Mouse (Mus musculus): ENCODE measurements around the gene Ldhd. TPM values are rescaled to one million over a fixed set of nuclear protein-coding genes. Genes with fewer than 3 reads are reported as not detected.
"Not testable (repeated sequence)": the region's sequence is repeated elsewhere in the genome, so short reads cannot be mapped to it uniquely, and the experiment has no call there.

Gene Ldhd
- 10 to 100 TPM; 31.7 to 33.6 TPM for total RNA-seq (2021)
- long read RNA-seq, experiment 1, transcript Ldhd-201 (11 exons, 2,273 nt): major isoform, 28 of 43 reads
- long read RNA-seq, experiment 1, partial matches to known transcripts: 4 of 43 reads
- long read RNA-seq, experiment 1, other reads (novel, unspliced or antisense): 10 of 43 reads
- long read RNA-seq, experiment 2, transcript Ldhd-201 (11 exons, 2,273 nt): major isoform, 32 of 51 reads
- long read RNA-seq, experiment 2, partial matches to known transcripts: 10 of 51 reads
- long read RNA-seq, experiment 2, other reads (novel, unspliced or antisense): 7 of 51 reads

GRCm38 (mm10) chr8:111630105-111630521 lies at the start of gene Ldhd:
Gene Ldhd, minus strand, starts transcription at chr8:111630374.
- peak; percentile 72 for DNase-seq

GRCm38 (mm10) chr8:111678848-111679247 lies 48.7 kb upstream of the Ldhd start:
- no peak for DNase-seq

GRCm38 (mm10) chr8:111678111-111678510 lies 47.9 kb upstream of the Ldhd start:
- DNase-seq: peak; percentile 17

GRCm38 (mm10) chr8:111676237-111676636 lies 46.1 kb upstream of the Ldhd start:
- DNase-seq: no peak

- no peak for DNase-seq
Observed at GRCm38 (mm10) chr8:111666751-111667150, 36.6 kb upstream of the Ldhd start.

- DNase-seq: peak; percentile 46
Observed at GRCm38 (mm10) chr8:111662473-111662872, 32.3 kb upstream of the Ldhd start.

GRCm38 (mm10) chr8:111658819-111659423 lies 28.7 kb upstream of the Ldhd start:
- DNase-seq: no peak

GRCm38 (mm10) chr8:111657312-111657854 lies 27.2 kb upstream of the Ldhd start:
- no peak for DNase-seq

GRCm38 (mm10) chr8:111653524-111653923 lies 23.4 kb upstream of the Ldhd start:
- DNase-seq: no peak

- no peak for DNase-seq
Observed at GRCm38 (mm10) chr8:111650651-111651050, 20.5 kb upstream of the Ldhd start.

GRCm38 (mm10) chr8:111648834-111649233 lies 18.7 kb upstream of the Ldhd start:
- DNase-seq: no peak

GRCm38 (mm10) chr8:111645715-111646114 lies 15.5 kb upstream of the Ldhd start:
- DNase-seq: no peak

GRCm38 (mm10) chr8:111644286-111645051 lies 14.3 kb upstream of the Ldhd start:
- not testable (repeated sequence) for DNase-seq

GRCm38 (mm10) chr8:111643264-111644141 lies 13.3 kb upstream of the Ldhd start, which contains the start of gene Zfp1:
Gene Zfp1, plus strand, starts transcription at chr8:111643401.
- peak; percentile 89 for DNase-seq

GRCm38 (mm10) chr8:111642939-111643263 lies 12.7 kb upstream of the Ldhd start:
- no peak for DNase-seq

GRCm38 (mm10) chr8:111642496-111642895 lies 12.3 kb upstream of the Ldhd start:
- no peak for DNase-seq

- no peak for DNase-seq
Observed at GRCm38 (mm10) chr8:111641064-111641463, 10.9 kb upstream of the Ldhd start.

GRCm38 (mm10) chr8:111638086-111638485 lies 7.9 kb upstream of the Ldhd start:
- DNase-seq: no peak

- DNase-seq: no peak
Observed at GRCm38 (mm10) chr8:111632976-111633375, 2.8 kb upstream of the Ldhd start.

GRCm38 (mm10) chr8:111631589-111631988 lies 1.4 kb upstream of the Ldhd start:
- DNase-seq: no peak

- DNase-seq: no peak
Observed at GRCm38 (mm10) chr8:111628894-111629501, 1.2 kb downstream of the Ldhd start.
